Mouse (Mus musculus) 3134 (cell line): Measurements from ENCODE around the gene Rftn2.

ENCODE experiments used
- DNase-seq: peaks from one replicate; pipeline ENCODE4 v3.0.0-alpha.2; 2011; ENCODE audit warnings: low spot score; ENCODE audit not compliant: insufficient read length; ENCODE audit errors: extremely low read depth

Rftn2 gene

GRCm38 (mm10) chr1:55226011-55226857 lies at the start of gene Rftn2:
Gene Rftn2 (minus strand): TSS chr1:55226782.
- no peak for DNase-seq

- no peak for DNase-seq
These were observed 38.9 kb upstream of the Rftn2 start for GRCm38 (mm10) chr1:55265447-55265846.

GRCm38 (mm10) chr1:55264385-55264784 lies 37.8 kb upstream of the Rftn2 start:
- DNase-seq, result no peak

GRCm38 (mm10) chr1:55246374-55246773 lies 19.8 kb upstream of the Rftn2 start:
- no peak for DNase-seq

- DNase-seq, result peak; percentile 33
These were observed 12.7 kb upstream of the Rftn2 start for GRCm38 (mm10) chr1:55239237-55239636.

- no peak for DNase-seq
These were observed 11.9 kb upstream of the Rftn2 start for GRCm38 (mm10) chr1:55238496-55238895.

- no peak for DNase-seq
These were observed 11.1 kb upstream of the Rftn2 start for GRCm38 (mm10) chr1:55237643-55238161.

GRCm38 (mm10) chr1:55236890-55237642 lies 10.5 kb upstream of the Rftn2 start, which contains the start of gene Mars2:
Gene Mars2 (plus strand): TSS chr1:55237177.
- DNase-seq, result peak; percentile 94

GRCm38 (mm10) chr1:55236487-55236886 lies 9.9 kb upstream of the Rftn2 start:
- DNase-seq, result no peak

GRCm38 (mm10) chr1:55234910-55235520 lies 8.4 kb upstream of the Rftn2 start:
- no peak for DNase-seq

- no peak for DNase-seq
These were observed 1.8 kb upstream of the Rftn2 start for GRCm38 (mm10) chr1:55228256-55228884.

- DNase-seq, result no peak
These were observed 794 bp upstream of the Rftn2 start for GRCm38 (mm10) chr1:55227376-55227775.

GRCm38 (mm10) chr1:55225398-55225797 lies 1.2 kb downstream of the Rftn2 start:
- DNase-seq, result no peak

- no peak for DNase-seq
These were observed 2.5 kb downstream of the Rftn2 start for GRCm38 (mm10) chr1:55224111-55224510.

- DNase-seq, result no peak
These were observed 3.6 kb downstream of the Rftn2 start for GRCm38 (mm10) chr1:55223026-55223425.

GRCm38 (mm10) chr1:55221352-55221751 lies 5.2 kb downstream of the Rftn2 start:
- no peak for DNase-seq

GRCm38 (mm10) chr1:55217191-55217590 lies 9.4 kb downstream of the Rftn2 start:
- DNase-seq, result no peak

GRCm38 (mm10) chr1:55215185-55215813 lies 11.3 kb downstream of the Rftn2 start:
- DNase-seq, result no peak

- DNase-seq, result no peak
These were observed 12.6 kb downstream of the Rftn2 start for GRCm38 (mm10) chr1:55213936-55214335.

- DNase-seq, result no peak
These were observed 13.1 kb downstream of the Rftn2 start for GRCm38 (mm10) chr1:55213475-55213874.
